Mouse (Mus musculus): ENCODE results near the gene Bicral.

- TF ChIP-seq TCF12 (IDR thresholded peaks at IDR 0.05; ENCODE audit: insufficient read depth, poor library complexity, severe bottlenecking) (no peak), POLR2A (IDR thresholded peaks at IDR 0.05; ENCODE audit: insufficient read length, low read depth) (no peak), POLR2AphosphoS2 (IDR thresholded peaks at IDR 0.05; ENCODE audit: insufficient read length, low read depth) (no peak), MAX (IDR thresholded peaks at IDR 0.05; ENCODE audit: low read depth) (no peak), SRF (IDR thresholded peaks at IDR 0.05; ENCODE audit: control insufficient read depth, insufficient read length, low read depth) (no peak), MYOG (IDR thresholded peaks at IDR 0.05; ENCODE audit: control insufficient read depth in 1 of 3, insufficient read depth in 1 of 3, insufficient read length in 2 of 3, low read depth in 2 of 3) (no peak), CEBPB (IDR thresholded peaks at IDR 0.05; ENCODE audit: insufficient read depth, poor library complexity, severe bottlenecking) (no peak), USF1 (IDR thresholded peaks at IDR 0.05; ENCODE audit: low read depth) (no peak), MYOD1 (IDR thresholded peaks at IDR 0.05; ENCODE audit: control insufficient read depth in 1 of 3, insufficient read length in 2 of 3, low read depth in 2 of 3) (no peak), E2F4 (IDR thresholded peaks at IDR 0.05; ENCODE audit: insufficient read depth) (no peak)
Measured at GRCm38 (mm10) chr17:46856107-46856388, 2.2 kb downstream of the Bicral start.

Measured in myocyte (in vitro differentiated cells).